Mouse (Mus musculus) lung, adult 2 months (tissue): ENCODE results near the gene Prss42. TPM values are rescaled to one million over a fixed set of nuclear protein-coding genes. Genes with fewer than 3 reads are reported as not detected.

Source experiments
- DNase-seq: peaks from one replicate; pipeline ENCODE4 v3.0.0; 2022
- H3K4me1 ChIP-seq: fragments of 200-500 bp; 2 replicates; pipeline ENCODE4 v1.6.1; 2011; ENCODE audit warnings: low read length; ENCODE audit not compliant: control insufficient read depth, insufficient read depth
- H3K4me3 ChIP-seq: fragments of 200-500 bp; replicated peaks from 2 replicates; pipeline ENCODE3; 2011; ENCODE audit warnings: low read depth, mild to moderate bottlenecking, control low read depth, low read length; ENCODE audit errors: extremely low read depth
- CTCF ChIP-seq: fragments of 200-500 bp; IDR thresholded peaks from 2 replicates; pipeline ENCODE4 v1.5.1; 2011; ENCODE audit warnings: mild to moderate bottlenecking, low read length, control low read depth; ENCODE audit not compliant: insufficient read depth
- POLR2A ChIP-seq: fragments of 200-500 bp; IDR thresholded peaks from 2 replicates; pipeline ENCODE4 v1.6.1; 2011; ENCODE audit warnings: low read depth, mild to moderate bottlenecking, control low read depth, low read length, borderline replicate concordance; ENCODE audit errors: extremely low read depth
- WGBS: fragments of 180-500 bp; shearing (Covaris S2); methylation state at CpG from one replicate; pipeline ENCODE4 v1.1.7; 2018; 5-methylcytosine and 5-hydroxymethylcytosine counted together
- polyA plus RNA-seq: library from polyadenylated mRNA; depleted of rRNA; stranded (reverse); fragments of >200 nt; gene quantifications from 2 replicates; pipeline ENCODE4 v1.2.3, GENCODE M21; 2012; rRNA removed

Prss42 gene
- polyA plus RNA-seq, 1 experiment, result not detected

- WGBS, result 70% methylated on average over 7 of the region's 7 CpGs
- TF ChIP-seq CTCF (no peak), POLR2A (no peak)
- no peak for DNase-seq
- H3K4me3 ChIP-seq, result no peak overlapping the region
- H3K4me1 ChIP-seq, result no peaks in the 10 kb centered on the region
Measured at GRCm38 (mm10) chr9:110849162-110849561, 51.2 kb downstream of the Prss42 start.

Other genes with a start within 250 kb of the Prss42 start
- gene Nradd, start 173.7 kb upstream of the Prss42 start, polyA plus RNA-seq, result 20.0 and 22.9 TPM in 2 replicates
- gene Nbeal2, start 144.0 kb upstream of the Prss42 start, polyA plus RNA-seq, result 58.4 and 66.4 TPM in 2 replicates
- 101 and 124 TPM in 2 replicates for gene Ccdc12, start 141.7 kb upstream of the Prss42 start, polyA plus RNA-seq
- gene Myl3, start 56.3 kb upstream of the Prss42 start, polyA plus RNA-seq, result 10.8 and 214 TPM in 2 replicates
- gene Pth1r, start 51.0 kb upstream of the Prss42 start, polyA plus RNA-seq, result 13.8 and 14.0 TPM in 2 replicates
- gene Prss44, start 15.8 kb downstream of the Prss42 start, polyA plus RNA-seq, result not detected in 2 replicates
- not detected in 2 replicates for gene Prss43, start 28.5 kb downstream of the Prss42 start, polyA plus RNA-seq
- gene Prss45, start 36.4 kb downstream of the Prss42 start, polyA plus RNA-seq, result not detected in 2 replicates
- not detected in 2 replicates for gene Prss46, start 46.3 kb downstream of the Prss42 start, polyA plus RNA-seq
- gene Prss50, start 59.8 kb downstream of the Prss42 start, polyA plus RNA-seq, result 0.10 TPM in 1 of 2 replicates, not detected in the other
- 118 and 120 TPM in 2 replicates for gene Als2cl, start 81.7 kb downstream of the Prss42 start, polyA plus RNA-seq
- gene Tmie, start 81.9 kb downstream of the Prss42 start, polyA plus RNA-seq, result 4.1 and 4.3 TPM in 2 replicates
- gene Fam240a, start 118.7 kb downstream of the Prss42 start, polyA plus RNA-seq, result not detected in 2 replicates
- gene Tdgf1, start 148.0 kb downstream of the Prss42 start, polyA plus RNA-seq, result 0.88 and 1.0 TPM in 2 replicates
- 0.38 and 0.84 TPM in 2 replicates for gene Lrrc2, start 153.4 kb downstream of the Prss42 start, polyA plus RNA-seq
- 26.7 and 29.0 TPM in 2 replicates for gene Rtp3, start 192.4 kb downstream of the Prss42 start, polyA plus RNA-seq
- 8.1 and 20.3 TPM in 2 replicates for gene Ltf, start 221.1 kb downstream of the Prss42 start, polyA plus RNA-seq